Mouse (Mus musculus): Measurements from ENCODE around the gene Hid1.

DNA sequence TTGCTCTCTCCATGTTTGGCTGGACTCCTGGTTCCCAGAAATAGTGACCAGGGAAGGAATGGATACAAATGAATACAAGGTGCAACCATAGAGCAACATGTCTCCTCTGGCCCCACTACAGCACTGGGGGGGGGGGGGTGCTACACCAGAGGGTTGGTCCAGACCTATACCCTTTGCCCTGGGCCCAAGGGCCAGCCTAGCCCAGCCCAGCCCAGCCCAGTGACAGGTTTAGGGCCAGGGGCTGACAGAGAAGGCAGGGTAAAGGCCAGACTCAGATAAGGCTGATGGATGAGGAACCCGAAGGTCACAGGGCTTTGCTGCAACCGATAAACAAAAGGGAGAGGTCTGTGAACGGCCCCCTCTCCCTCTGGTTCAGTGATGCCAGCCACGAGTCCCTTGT is 17.6 kb downstream of the Hid1 start:
- TF ChIP-seq POLR2A (IDR thresholded peaks at IDR 0.05; ENCODE audit: control insufficient read depth, extremely low read depth, insufficient read depth, low read length, poor library complexity) = no peak
- TF ChIP-seq CTCF (IDR thresholded peaks at IDR 0.05; ENCODE audit: borderline replicate concordance, control insufficient read depth, extremely low read depth, insufficient read depth, low read length, poor library complexity) = no peak

Measured in thymus, adult 2 months (tissue).